Mouse (Mus musculus): ENCODE measurements around the gene Atxn7l2.
A peak's percentile ranks its signal among the peaks of the same experiment; 100 is the strongest.
"Not testable (repeated sequence)": the region's sequence is repeated elsewhere in the genome, so short reads cannot be mapped to it uniquely, and the experiment has no call there.

The Atxn7l2 gene

DNA sequence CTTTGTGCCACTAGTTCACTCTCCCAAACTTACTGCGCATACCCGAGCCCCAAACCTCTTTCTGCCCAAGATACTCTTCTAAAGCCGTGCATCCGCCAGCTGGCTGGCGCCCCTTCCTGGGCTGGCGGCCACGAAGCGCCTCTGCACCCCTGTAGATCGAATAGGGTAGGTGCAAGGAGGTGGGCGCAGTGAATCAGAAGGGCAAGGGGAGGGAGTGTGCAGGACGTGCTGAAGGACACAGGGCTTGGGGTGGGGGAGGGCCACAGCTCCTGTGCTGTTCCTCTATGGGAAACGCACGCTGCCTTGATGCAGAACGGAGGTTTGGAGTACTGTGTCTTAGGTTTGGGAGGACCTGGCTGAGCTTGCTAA, at the start of gene Atxn7l2:
TSS of gene Atxn7l2 (minus strand) at position 164 of the 369 bp plus-strand sequence.
- peak; percentile 78 for DNase-seq

DNA sequence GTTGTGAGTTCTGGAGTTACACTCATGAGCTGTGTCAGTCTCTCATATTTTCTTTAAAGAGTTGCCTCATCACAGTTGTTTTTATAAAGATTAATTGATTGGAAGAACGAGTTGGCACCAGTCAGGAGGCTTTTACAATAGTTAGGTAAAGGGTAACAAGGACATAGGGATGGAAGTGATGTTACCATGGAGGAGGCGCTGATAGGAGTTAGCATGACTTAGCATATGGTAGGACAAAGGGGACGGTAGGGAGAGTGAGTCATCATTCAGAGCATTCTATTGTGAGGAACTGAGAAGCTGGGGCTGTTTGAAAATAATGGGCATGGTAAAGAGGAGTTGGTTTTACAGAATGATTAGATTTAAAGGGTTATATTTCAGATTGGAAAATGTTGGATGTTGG, 48.6 kb upstream of the Atxn7l2 start:
- DNase-seq, result no peak

DNA sequence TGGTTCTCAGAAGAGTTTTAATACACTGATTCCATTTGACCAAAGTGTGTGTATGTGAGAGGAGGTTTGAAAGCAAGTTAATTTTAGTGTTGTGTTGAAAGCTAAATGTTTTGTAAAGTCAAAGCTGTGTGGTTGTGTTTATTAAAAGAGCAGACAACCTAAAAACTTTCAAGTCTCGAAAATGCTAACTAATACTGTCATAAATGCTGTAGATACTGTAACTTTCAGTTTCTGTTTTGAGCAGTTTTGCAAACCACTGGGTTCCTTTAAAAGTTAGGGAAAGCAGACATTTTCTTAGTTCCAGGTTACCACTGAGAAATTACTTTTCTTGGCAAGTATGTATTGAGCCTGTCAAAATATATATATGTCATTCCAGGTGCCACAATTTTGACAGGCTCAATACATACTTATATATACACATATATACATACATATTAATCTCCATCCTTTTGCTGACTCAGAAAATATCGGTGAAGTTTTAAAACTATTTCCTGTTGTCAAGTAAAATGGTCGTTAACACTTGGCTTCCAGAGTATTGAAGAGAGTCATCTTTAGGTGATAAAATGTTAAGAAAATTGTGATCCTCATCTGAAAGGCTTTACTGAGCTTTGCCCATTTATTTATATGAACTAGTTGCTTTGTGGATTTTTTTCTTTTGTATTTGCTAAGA, 47.2 kb upstream of the Atxn7l2 start:
- DNase-seq, result no peak

DNA sequence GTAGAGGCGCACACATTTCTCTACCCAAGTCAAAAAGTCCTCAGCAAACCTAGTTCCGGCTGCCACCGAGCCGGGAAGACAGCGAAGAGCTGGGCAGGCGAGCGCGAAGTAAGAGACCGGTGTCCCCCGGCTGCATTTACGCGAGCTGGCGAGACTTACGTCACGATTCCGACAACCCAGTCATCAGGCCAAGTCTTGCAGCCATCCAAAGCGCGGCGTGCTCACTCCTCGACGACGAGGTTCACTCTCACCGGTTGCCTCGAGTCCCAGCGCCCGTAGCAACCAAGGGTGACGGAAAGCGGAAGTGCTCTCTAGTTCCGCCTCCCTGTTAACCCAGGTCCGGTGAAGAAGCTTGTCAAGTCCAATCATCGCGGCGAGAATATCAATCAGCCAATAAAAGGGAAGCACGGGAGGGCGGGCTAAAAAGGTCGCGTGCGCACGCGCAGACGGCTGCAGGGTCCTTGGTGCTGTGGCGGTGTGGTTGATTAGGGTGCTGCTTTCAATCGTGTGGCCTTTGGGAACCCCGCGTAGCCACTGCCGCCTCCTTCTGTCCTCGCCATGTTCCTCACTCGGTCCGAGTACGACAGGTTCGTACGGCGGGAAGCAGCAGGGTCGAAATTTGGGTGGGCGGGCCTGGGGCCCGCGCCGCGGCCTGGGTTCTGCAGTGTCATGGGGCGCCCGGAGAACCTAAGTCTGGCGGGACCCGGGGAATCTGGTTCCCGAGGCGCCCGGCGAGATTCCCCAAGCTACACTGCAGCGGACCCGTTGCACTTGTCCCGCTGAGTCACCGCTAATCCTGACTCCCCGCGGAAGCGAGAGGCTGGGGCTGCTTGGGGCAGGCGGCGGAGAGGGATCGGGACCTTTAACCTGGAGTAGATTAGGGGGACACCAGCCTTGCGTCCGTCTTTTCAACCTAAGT, 46.2 kb upstream of the Atxn7l2 start, which contains the start of gene Psma5:
TSS of gene Psma5 (plus strand) at position 208 of the 919 bp plus-strand sequence.
- DNase-seq, result peak; percentile 94

DNA sequence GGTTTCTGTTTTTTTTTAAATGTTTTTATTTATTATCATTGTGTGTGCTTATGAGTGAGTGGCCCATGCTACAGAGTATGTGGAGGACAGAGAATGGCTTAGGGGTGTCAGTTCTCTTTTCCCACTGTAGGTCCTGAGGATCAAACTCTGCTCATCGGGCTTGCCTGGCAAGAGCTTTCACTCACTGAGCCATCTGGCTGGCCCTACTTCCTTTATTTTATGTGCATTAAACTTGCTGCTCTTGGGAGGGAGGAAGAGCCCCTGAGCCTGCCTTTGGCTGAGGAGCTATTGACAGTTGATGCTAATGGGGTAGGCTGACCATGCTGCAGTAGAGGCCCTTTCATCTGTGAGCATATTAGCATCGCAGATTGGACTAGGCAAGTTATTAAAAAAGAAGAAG, 36.1 kb upstream of the Atxn7l2 start:
- no peak for DNase-seq

DNA sequence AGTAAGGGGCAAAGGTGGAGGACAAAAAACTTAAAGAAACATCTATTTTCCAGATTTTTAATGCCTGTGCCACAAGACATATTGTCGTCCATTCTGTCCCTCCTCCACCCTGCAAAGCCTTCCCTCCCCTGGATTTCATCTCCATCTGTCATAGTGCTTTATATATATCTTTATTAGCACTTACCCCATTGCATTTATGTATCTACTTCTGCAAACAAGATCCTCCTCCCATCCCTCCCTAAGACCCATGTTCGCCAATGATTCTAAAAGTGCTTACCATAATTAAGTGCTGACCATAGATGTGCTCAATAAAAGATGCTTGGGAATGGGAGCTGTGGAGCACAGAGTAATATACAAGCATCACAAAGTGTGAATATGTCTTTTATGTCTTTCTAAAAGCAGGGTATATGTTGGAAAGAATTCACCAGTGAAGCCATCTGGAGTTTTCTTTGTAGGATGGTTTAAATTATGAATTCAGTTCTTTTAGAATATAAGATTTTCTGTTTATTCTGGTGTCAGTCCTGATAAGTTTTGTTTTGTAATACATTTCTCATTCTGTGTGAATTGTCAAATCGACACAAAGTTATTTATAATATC, 30.6 kb upstream of the Atxn7l2 start:
- DNase-seq, result no peak

DNA sequence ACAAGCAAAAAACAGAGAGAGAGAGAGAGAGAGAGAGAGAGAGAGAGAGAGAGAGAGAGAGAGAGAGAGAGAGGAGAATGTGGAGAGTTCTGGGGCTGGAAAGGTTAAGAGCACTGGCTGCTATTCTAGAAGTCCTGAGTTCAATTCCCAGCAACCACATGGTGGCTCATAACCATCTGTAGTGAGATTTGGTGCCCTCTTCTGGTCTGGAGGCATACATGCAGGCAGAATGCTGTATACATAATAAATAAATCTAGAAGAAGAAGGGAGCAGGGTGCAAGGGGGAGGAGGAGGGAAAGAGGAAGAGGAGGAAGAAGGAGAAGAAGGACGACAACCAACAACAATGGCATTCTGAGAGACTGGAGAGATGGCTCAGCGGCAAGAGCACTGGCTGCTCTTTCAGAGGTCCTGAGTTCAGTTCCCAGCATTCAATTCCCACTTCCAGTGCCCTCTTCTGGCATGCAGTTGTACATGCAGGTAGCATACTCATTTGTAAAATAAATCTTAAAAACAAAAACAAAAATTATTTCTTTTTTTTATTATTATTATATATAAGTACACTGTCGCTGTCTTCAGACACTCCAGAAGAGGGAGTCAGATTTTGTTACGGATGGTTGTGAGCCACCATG, 26.9 kb upstream of the Atxn7l2 start:
- not testable (repeated sequence) for DNase-seq

DNA sequence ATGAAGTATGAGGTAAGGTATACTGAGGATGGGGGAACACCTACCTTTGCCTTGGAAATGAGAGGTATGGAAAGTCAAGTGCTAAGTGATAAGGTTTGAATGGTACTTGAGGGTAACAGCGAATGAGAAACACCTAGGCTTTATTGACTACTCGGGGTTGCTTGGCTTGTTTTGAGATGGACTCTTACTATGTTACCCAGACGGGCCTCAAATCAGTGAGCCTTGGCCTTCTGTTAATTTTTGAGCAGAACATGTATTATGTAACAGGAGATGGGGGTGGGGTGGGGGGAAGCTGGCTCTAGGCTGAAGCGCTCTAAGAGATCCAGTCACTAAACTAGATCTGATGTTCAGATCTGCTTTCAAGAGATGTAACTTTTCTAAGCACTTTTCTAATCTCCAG, 20.9 kb upstream of the Atxn7l2 start:
- DNase-seq, result no peak

DNA sequence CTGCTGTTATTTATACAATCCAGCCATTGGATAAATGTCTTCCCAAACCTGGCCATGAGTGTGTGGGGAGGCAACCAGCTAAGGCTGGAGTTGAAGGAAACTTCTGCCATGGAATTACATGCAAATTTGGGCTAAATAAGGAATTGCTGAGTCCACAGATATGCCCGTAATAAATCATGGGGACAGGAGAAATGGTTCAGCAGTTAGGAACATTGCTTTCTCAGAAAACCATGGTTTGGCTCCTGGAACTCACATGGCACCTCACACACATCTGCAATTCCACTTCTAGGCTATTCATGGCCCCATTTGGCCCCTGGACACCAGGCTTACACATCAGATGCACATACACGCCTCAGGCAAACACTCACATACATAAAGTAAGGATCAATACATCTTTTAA, 16.8 kb upstream of the Atxn7l2 start:
- DNase-seq, result no peak

DNA sequence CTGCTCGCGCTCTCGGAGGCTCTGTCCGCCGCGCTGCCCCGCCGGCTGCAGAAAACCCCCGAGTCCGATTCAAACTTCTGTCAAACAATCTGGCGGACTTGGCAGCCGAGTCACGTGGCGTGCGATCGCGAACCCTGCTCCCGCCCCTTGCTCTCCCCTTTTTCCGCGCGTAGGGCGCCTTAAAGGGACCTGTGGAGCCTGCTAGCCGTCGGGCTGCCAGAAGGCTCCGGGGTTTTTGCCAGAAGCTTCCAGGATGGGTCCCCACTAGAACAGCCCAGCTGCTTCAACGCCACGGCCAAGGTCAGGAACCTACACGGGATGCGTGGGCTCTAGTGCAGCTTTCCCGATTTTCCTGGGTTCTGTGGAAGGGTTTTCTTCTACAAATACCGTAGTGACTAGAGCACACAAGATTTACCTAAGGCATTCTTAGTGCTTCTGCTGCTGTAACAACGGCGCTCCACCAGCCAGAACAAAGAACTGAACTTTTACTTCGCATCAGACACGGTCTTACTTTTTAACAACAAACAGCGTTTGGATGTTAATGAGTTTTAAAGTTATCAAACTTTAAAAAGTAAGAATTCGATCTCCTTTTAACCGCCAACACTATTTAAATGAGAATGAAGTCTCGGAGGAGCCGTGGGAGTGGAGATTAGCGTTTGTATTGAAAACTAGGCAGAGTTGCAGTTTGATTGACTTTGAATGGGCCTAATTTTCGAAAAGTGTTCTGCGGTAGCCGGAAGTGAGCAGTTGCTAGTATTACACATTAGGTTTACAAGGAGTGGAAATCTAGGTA, 16.0 kb upstream of the Atxn7l2 start, which contains the start of gene Sypl2:
TSS of gene Sypl2 (minus strand) at position 91 of the 793 bp plus-strand sequence.
- peak; percentile 48 for DNase-seq

DNA sequence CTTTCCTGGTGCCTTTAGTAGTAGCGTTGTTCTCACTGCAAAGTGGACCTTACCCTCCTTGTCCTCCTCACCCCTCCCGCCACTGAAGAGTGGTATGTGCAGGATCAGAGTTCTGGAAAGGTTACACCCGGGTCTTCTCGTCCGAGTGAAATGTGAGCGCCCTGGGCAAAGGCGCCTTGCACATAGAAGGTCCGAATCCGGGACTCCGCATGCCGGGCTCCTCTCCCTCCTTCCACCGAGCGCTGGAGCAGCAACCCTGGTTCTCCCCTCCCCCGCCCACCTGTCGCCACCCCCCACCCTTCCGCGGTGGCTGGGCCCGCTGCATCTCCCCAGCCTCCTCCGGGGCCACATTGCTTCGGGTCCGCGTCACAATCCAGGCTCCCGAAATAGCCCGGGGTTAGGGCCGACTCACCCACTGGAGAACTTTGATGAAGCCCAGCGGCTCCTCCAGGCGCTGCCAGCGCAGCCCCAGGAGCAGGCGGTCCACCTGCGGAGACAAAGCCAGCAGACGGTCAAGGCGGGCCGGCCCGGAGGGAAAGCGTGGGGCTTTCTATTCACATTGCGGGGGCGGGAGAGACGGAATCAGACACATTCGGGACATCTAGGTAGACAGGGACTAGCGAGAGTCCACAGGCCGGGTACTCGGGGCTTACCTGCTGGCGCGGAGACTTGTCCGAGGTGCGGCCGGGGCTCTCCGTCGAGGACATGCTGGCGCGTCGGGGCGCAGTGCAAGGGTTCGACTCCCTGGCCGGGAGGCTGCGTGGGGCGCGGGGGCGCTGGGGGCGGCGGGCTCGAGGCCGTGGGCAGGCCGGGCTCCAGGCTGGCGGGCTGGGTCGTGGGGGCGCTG, 15.2 kb upstream of the Atxn7l2 start:
- no peak for DNase-seq

DNA sequence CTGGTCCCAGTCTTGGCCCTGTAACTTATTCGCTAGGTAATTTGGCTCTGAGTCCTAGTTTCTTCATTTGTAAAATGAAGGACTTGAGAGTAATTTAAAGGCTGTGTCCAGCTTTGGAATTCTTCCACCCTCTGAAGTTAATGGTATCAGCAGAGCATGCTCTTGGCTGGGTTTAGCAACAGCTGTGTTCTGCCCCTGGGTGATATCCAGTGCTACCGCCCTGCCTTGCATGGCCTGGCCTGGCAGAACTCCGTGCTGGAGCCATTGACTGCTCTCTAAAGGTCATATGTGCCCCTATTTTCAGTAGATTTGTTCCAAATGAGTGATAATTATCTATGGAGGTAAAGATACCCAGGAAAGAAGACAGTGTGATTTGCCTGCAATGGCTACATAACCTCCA, 9.9 kb upstream of the Atxn7l2 start:
- DNase-seq, result no peak

DNA sequence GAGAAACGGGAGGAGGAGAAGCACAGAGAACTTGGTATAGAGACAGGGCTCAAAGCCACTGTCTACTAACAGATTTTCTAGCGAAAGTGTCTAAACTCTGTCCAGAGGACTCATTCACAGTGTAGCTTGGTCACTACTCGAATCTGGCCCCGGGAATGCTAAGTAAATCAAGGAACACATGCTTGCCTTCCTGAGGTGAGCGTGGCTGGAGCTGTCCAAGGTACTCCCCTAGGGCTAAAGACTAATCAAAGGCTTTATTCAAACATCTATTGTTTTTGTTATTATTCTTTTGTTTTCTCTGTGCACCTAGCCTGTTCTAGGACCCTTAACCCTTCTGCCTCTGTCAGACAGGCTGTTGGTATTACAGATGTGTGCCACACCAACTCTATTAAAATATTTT, 4.0 kb upstream of the Atxn7l2 start:
- DNase-seq, result no peak

DNA sequence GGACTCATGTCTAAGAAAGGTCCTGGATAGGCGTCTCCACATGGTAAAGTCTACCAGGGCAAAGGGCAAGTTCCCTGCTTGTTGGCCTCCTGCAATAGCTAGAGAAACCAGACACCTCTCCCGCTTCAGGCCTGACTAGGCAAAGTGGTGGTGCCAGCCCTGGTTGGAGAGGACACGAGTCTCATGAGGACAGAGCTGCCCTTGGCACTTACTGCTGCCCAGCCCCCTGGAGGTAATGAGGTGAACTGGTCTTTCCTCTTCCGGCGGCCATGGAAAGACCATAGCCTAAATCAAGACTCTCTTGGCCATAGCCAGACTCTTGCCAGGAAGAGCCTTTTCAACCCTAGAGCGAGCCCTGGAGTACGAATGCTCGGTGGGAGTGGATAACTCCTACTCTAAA, 1.7 kb upstream of the Atxn7l2 start:
- DNase-seq, result no peak

DNA sequence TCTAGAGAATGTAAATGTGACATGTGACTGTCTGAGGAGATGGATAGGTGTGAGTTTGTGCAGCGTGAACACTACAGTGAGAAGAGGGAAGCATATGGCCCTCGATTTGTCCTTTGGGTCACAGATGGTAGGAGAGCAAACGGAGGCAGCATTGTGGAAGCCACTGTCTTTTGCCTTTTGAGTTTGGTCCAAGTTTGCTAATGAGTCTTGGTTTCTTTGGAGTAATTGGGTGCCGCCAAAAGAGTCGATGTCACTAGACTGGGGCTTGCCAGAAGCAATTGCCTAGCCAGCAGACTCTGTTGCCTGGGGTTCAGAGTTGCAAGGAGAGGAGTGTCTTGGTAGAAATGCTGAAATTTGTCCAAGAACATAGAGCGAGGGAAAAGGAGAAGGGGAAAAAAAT, 1.1 kb upstream of the Atxn7l2 start:
- DNase-seq, result no peak

DNA sequence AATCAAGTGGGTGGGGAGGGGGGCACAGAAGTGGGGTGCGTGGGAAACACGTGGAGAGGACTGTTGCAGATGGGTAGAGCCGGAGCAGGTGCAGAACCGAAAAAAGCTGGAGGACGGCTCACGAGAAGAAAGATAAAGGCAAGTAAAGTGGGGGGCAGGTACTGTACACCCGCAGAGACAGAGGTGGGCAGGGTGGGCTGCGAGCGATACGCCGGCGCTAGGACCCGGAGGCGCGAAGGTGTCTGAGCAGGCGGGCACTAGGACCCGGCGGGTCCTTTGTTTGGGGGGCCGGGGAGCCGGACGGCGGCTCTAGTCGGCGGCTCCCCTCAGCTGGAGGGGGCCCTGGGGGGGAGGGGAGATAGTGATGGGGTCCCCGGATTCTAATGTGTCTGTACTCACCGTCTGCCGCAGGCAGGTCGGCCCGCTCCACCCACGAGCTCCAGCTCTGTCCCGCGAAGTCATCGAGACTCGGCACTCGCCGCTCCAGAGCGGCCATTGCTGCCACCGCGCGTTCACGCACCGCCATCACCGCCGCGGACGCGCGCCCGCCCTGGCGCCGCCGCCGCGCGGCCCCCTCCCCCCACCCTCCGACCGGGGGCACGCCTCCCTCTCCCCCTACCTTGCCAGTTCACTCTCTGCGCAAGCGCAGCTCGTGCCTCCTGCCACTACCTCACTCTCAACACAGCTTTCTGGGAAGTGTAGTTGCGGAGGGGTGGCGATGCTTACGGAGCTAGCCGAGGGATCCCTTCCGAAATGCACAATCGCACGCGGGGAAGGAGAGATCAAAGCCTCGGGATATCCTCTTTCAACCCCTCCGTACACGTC, 576 bp downstream of the Atxn7l2 start:
- DNase-seq, result peak; percentile 95

DNA sequence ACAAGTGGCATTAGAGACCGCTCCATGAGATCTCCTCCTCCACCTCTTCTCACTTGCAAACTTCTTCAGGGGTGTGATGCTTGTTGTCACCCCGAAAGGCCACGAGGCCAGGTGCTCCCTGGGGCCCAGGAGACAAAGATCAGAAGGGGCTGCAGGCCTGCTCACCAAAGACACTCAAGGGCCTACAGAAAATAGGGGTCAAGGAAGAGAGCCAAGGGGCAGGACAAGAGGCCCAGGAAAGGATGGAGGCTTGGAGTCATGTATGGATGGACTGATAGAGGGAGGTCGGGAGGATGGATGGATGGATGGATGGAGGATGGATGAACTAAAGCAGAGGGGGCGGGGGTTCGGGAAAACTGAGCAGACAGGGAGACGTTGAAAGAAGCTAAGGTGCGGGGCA, 1.2 kb downstream of the Atxn7l2 start:
- DNase-seq, result no peak

DNA sequence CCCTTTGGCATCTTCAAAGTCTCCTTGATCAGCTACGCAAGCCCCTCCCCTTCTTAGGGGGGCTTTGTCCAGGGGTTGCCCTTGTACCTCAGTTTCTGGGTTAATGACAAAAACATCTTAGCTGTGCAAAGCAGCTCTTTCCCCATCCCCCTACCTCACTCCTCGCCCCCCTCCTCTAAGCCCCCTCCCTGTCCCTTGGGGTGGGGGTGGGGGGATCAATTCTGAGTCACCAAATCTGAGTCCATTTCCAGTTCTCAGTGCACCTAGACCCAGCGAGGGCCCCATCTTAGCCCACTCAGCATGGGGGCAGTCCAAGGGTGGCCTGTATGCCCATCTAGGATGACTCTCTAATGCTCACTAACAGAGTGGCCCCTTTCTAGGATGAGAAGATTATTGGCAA, 1.7 kb downstream of the Atxn7l2 start:
- DNase-seq, result no peak

DNA sequence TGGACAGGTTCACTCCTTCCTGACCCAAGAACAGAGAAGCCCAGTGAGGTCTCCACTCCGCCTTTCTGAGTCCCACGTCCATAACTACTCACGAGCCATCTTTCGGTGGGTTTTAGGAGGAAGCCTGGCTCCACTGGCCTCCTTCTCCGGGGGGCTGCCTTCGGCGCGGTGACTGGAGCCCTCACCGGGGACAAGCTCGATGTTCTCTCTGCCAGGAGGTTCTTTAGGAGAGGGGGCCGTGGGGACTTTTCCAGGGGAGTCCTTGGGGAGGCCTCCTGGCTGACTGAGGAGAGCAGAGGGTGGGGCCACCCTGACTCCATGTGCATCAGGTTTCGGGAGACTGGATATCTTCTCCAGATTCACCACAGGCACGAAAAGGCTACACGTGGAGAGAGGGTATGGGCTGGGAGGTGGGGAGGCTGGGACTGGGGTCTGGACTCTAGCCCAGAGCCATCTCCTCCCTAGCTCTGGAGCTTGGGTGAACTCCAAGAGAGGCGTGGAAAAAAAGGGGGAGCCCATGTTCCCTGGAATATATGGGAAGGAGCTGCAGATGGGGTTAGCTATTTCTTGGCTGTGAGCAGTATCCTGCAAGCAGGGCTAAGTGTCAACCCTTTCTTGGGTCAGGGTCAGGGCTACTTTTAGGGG, 3.9 kb downstream of the Atxn7l2 start:
- no peak for DNase-seq

DNA sequence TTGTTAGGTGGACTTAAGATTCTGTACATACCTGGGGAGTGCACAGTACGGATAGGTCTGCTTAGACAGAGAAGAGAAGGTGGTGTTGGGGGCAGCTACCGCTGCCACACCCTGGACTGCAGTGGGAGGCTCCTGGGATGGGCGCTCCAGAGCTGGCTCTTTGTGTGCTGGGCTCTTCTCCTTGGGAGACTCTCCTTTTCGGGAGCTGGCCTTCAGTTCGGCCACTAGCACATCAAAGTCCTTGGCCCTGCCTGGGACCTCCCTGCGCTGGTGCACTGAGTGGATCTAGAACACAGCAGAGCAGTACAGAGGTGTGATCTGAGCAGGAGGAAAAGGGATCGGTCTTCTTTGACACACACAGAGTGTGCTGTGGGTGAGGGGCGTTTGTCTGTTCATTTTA, 5.1 kb downstream of the Atxn7l2 start:
- no peak for DNase-seq

Measured in thymus, postnatal 4 days (tissue).